Comparison of ENCODE assay signal across 8 mouse cellular contexts in genomic region chr7:132930055-132930454, GRCm38 (mm10). TPM values are rescaled to one million over a fixed set of nuclear protein-coding genes. Genes with fewer than 3 reads are reported as not detected.
DNase-seq lines count a peak whose midpoint lies in the region; ATAC-seq lines count a peak whose summit lies in the region.

No protein-coding gene starts in this region.

- peak overlapping the region; percentile 82 for H3K9ac ChIP-seq in liver, embryonic 16.5 days (ENCODE audit: low read depth, low read length)

- H3K9me3 ChIP-seq in hindbrain, embryonic 10.5 days, result no peaks in the 10 kb centered on the region
- H3K9me3 ChIP-seq in liver, embryonic 16.5 days (replicated peaks; ENCODE audit: control insufficient read depth, low read length), result no peaks in the 10 kb centered on the region

- WGBS in hindbrain, embryonic 10.5 days, result 89% methylated on average over 5 of the region's 5 CpGs
- WGBS in liver, embryonic 16.5 days (ENCODE audit: insufficient replicate concordance), result 78% methylated on average over 5 of the region's 5 CpGs

- peak overlapping the region; percentile 92 for H3K4me2 ChIP-seq in liver, embryonic 16.5 days (ENCODE audit: low read depth, low read length)

- no peak for ATAC-seq in liver, embryonic 16.5 days (ENCODE audit: low read depth)

- H3K27me3 ChIP-seq in hindbrain, embryonic 10.5 days (ENCODE audit: insufficient read depth, poor library complexity, severe bottlenecking), result no peaks in the 10 kb centered on the region
- H3K27me3 ChIP-seq in liver, embryonic 16.5 days (ENCODE audit: control insufficient read depth, insufficient read depth, low read depth, low read length), result no peaks in the 10 kb centered on the region

- H3K27ac ChIP-seq in hindbrain, embryonic 10.5 days, result peak overlapping the region; percentile 97; the same call in 1 of the 2 replicates
- H3K27ac ChIP-seq in liver, embryonic 16.5 days (ENCODE audit: low read length), result no peak overlapping the region; the same call in 1 of the 2 replicates

- H3K4me1 ChIP-seq in hindbrain, embryonic 10.5 days (replicated peaks), result peaks cover 18% of the 10 kb centered on the region
- peaks cover 10% of the 10 kb centered on the region for H3K4me1 ChIP-seq in liver, embryonic 16.5 days (ENCODE audit: control insufficient read depth, low read depth, low read length)

- peak; percentile 7 for DNase-seq in kidney, adult 11 months
- DNase-seq in kidney, adult 8-10 months, result no peak
- DNase-seq in MEL-GATA-1-ER (ENCODE audit: extremely low read depth, low read depth), result peak; percentile 48
- peak; percentile 2 for DNase-seq in hindbrain, embryonic 10.5 days (ENCODE audit: low spot score)
- DNase-seq in right cerebral cortex, postnatal 4 days, result no peak
- no peak for DNase-seq in left cerebral cortex, adult 8-10 months (ENCODE audit: low spot score in 2 of 2)
- DNase-seq in adrenal gland, postnatal 25 days, result no peak

- peak overlapping the region; percentile 95 for H3K4me3 ChIP-seq in hindbrain, embryonic 10.5 days
- H3K4me3 ChIP-seq in liver, embryonic 16.5 days (ENCODE audit: low read depth, low read length), result peak overlapping the region; percentile 98

- H3K36me3 ChIP-seq in hindbrain, embryonic 10.5 days, result no peaks in the 10 kb centered on the region
- no peaks in the 10 kb centered on the region for H3K36me3 ChIP-seq in liver, embryonic 16.5 days (ENCODE audit: control insufficient read depth, insufficient read depth)

RNA-seq across cellular contexts. Expression of gene Zranb1, which starts 0.9 kb away (rescaled TPM):
- polyA plus RNA-seq in hindbrain, embryonic 10.5 days (2016; fragmentation: Nextera tagmentation; extraction: Ambion mirVana), result 9.1 and 9.2 TPM in 2 replicates
- polyA plus RNA-seq in liver, embryonic 16.5 days (2015; fragmentation: Nextera tagmentation; extraction: Ambion mirVana), result 5.6 and 5.8 TPM in 2 replicates
- 10 to 100 TPM; 43.8 to 55.4 (median 47.9) TPM for total RNA-seq in left cerebral cortex, adult 8-10 months (2022)
- total RNA-seq in adrenal gland, postnatal 25 days (2021), result 33.3 and 38.6 TPM in 2 replicates

Comparison
In these comparisons a context has a peak if more than half of its experiments do, and no peak if none do; other contexts are left out.
1. DNase-seq: peak in kidney, adult 11 months (single experiment), MEL-GATA-1-ER (single experiment) and hindbrain, embryonic 10.5 days (single experiment); none in kidney, adult 8-10 months (0 of 2), right cerebral cortex, postnatal 4 days (single experiment), left cerebral cortex, adult 8-10 months (0 of 2) and adrenal gland, postnatal 25 days (single experiment).